Mouse (Mus musculus): Measurements from ENCODE around the gene Creb3l2.
A peak's percentile ranks its signal among the peaks of the same experiment; 100 is the strongest.

Gene Creb3l2

DNA sequence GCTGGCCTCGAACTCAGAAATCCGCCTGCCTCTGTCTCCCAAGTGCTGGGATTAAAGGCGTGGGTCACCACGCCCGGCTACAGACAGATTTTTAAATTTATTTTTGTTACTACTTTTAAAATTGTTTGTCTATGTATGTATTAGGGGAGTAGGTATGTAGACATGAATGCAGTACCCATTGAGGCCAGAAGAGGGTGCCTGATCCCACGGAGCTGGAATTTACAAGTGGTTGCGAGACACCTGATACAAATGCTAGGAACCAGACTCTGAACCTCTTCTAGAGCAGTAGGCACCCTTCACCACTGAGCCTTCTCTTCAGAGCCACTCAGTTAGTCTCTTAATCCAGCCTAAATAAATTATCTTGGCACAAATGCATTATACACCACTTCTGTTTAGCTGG, 70.6 kb downstream of the Creb3l2 start:
- no peak for DNase-seq (ENCODE audit: low spot score in 2 of 2)

DNA sequence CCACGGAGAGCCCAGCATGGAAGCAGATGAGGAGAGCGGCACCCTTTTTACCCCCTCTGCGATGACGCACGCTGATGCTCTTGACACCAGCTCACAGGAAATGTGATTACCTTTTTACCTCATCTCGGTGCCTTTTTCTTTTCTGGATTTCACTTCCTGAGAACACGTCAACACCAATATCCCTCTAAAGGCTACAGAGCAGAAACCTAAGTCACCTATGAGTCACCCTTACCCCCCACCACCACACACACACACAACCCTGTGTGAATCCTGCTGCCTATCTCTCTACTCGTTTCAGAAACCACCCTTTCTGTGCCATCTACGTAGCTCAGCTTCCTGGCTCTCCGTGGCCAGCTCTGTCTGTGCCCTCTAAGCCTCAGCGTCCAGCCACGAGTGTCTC, 71.4 kb downstream of the Creb3l2 start:
- DNase-seq (ENCODE audit: low spot score in 2 of 2), result no peak

DNA sequence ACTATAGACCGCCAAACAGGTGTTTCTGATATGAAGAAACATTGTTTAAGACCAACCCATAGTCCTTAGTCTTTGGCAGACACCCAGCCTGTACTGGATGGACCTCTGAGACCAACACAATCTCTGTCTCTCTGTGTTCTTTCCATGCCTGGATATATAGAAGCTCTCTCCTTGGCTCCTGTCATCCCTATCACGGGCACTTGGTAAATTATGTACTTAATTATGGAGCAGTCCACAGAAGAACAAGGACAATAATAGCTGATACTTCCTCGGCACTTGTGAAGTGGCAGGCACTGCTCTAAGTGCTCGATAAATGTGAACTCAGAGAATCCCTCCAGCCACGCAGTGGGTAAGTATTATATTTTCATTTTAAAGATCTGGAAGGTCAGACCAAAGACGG, 72.2 kb downstream of the Creb3l2 start:
- DNase-seq (ENCODE audit: low spot score in 2 of 2), result no peak

DNA sequence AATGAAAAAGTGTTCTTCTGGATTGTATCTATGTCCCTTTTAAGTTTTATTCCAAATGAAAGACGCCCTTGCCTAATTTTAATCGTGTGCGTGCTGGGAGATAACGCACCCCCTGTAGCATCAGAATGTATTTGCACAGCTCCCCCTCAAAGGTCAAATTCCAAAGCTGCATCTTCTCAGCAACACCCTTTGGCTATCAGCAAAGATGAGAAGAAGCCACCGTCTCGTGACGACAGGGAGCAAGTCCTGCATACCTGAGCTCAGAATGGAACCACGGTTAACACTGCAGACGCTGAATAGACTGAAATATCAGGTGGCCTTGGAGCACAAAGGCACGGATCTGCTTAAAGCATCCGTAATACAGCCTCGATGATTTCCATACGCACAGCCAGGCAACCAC, 73.7 kb downstream of the Creb3l2 start:
- DNase-seq (ENCODE audit: low spot score in 2 of 2), result no peak

DNA sequence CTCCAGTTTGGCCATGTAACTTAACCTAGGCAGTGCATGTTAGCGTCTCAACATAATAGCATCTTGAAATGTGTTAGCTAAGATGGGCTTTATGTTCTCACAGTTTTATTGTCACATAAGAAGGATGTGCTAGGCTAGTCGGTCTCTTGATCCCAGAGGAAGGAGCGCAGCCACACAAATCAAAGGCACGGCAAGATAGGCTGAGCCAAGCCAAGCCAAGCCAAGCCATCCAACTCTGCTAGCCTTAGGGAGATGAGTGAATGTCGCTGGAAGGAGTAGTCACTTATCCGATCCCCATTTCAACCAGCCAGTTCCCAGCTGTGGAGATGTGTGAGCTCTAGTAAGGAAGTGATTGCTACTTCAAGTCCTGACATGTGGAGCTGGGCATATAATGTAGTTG, 75.0 kb downstream of the Creb3l2 start:
- no peak for DNase-seq (ENCODE audit: low spot score in 2 of 2)

DNA sequence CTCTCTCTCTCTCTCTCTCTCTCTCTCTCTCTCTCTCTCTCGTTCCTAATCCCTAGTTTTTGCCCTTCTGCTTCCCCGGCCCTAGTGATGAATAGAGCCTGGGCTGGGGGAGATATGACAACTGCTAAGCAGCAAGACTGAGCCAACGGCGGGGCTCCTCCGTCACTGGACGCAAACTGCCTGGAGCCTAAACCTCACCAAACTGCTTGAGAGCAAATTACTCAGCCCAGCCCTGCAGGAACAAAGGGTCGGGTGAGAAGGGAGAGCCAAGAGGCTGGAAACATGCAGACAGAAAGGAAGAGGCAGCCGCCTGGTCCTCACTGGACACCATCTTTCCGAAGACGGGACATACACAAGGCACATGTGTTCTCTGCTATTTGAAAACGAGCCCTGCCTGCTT, 76.8 kb downstream of the Creb3l2 start:
- DNase-seq (ENCODE audit: low spot score in 2 of 2), result no peak

DNA sequence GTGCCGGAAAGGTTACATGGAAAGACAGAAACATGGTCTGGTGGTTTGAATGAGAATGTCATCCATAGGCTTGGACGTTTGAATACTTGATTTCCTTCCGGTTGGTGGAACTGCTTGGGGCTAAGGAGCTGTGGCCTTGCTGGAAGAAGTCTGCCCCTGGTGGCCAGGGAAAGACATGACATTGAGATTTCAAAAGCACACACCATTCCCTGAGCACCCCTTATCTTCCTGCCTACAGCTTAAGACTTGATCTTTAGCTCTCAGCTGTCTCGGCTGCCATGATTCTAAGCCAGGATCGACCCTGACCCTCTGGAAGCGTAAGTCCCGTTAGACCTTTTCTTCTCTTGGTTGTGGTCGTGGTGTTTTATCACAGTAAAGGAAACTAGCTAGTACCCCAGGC, 77.6 kb downstream of the Creb3l2 start:
- no peak for DNase-seq (ENCODE audit: low spot score in 2 of 2)

DNA sequence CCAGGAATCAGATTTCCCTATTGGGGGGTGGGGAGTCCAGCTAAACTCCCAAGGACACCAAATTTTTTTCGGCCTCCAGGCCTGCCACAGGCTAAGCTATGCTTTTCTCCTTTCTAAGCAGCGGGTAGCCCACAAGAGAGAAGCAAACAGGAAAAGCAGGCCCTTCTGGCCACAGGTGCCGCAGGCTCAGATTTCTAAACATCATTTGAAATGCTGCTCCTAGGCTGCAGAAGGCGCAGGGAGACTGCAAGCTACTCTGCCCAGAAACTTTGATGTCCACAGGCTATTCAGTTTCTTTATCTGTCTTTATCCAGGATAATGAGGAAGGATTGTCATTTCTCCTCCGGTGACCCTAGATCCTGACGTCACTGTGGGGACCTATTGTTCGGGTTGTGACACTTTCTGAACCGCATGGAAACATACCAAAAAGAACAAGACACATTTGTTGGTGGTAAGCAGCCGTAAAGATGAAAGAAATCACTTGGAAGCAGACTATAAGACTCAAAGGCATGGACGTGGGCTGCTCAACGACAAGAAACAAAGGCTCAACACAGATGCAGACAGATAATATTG, 81.0 kb downstream of the Creb3l2 start:
- DNase-seq (ENCODE audit: low spot score in 2 of 2), result peak in 1 of 2 experiments; percentile 26

DNA sequence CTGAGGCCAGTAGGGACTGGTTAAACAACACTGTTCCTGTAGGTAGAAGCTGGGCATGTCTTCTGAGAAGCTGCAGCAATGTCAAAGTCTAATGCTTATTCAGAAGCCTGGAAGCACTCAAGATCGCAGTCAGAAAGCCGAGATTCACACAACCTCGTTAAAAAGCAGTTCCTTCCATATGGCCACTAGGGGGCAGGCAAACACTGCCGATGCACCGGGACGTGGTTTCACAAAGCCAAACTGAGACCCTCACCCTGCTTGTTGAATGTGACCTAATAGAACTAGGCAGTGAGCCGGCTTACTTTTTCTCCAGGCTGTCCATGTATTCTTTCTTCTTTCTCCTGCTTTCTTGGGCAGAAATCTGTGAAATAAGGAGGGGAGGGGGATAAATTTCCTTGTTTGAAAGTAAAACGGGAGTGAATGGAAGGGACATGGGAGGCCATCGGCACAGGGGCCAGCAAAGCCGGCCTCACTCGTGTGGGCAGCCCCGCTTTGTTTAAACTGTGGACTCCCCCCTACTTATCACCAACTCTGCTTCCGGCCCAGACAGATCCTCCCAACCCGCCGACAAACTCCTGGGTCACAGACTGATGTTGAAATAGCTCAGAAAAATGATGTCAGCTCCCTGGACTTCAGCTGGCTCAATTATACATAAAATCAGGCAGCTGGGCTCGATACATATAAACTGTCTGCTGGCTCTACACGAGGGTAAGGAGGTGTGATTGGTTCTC, 87.3 kb downstream of the Creb3l2 start:
- DNase-seq (ENCODE audit: low spot score in 2 of 2), result peak; percentile 41 to 63

DNA sequence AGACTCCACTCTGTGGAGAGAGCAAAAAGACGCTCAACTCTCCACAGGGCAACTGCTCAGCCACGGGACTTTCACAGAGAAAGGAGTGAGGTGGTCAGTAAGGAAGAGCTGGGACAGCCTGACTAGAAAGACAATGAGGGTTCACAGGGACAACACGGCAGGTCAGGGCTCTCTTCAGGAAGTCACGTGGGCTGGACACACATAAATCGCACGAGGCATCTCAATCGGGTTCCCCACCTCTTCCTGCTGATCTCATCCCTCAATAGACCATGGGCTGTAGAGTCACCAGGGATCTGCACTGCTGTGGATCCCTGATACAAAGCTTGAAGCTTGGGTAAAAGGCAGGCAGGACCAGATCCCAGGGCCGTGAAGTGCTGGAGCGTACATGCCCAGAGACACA, 88.3 kb downstream of the Creb3l2 start:
- DNase-seq (ENCODE audit: low spot score in 2 of 2), result no peak

DNA sequence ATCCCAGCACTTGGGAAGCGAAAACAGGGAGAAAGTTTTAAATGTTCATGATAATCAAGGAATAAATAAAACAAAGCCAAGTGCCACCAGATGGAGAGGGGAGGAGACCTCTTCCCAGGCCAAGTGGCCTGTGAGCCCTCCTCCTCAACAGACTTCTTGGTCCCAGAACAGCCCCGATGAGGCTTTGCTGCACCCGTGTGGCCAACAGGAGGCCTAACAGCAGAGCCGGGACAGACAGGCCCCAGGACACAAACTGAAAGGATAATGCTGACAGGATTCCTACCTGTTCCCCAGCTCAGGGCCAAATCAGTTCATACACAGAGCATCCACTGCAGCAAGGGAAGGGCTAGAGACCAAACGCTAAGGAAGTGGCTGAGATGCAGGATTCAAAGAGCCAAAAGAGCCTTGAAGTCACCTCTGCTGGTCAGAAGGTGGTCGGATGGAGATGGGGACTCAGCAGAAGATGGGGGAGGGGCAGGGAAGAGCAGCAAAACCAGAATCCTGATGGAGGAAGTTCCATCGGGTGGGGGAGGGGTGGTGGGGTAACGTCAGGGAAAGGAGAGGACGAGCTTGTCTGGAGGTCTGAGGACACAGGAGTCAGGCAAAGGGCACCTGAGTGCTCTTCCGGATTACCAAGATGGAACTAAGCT, 90.1 kb downstream of the Creb3l2 start:
- DNase-seq (ENCODE audit: low spot score in 2 of 2), result peak; percentile 42 to 44

DNA sequence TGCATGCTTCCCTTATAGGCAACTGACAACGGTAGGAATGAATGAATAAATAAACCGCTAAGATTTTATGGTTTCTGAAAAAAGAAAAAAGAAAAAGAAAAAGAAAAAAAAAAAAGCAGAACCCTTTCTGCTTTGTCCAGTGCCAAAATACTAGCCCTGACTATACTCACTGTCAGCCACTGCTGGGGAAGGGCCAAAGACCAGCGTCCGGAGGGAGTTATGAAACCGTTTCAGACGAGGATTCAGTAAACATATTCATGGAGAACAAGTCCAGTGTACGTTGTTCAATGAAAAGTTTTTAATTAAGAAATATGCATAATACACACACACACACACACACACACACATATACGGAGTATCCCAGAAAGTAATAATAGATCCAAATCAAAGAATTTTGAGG, 91.6 kb downstream of the Creb3l2 start:
- DNase-seq (ENCODE audit: low spot score in 2 of 2), result peak in 1 of 2 experiments; percentile 57

DNA sequence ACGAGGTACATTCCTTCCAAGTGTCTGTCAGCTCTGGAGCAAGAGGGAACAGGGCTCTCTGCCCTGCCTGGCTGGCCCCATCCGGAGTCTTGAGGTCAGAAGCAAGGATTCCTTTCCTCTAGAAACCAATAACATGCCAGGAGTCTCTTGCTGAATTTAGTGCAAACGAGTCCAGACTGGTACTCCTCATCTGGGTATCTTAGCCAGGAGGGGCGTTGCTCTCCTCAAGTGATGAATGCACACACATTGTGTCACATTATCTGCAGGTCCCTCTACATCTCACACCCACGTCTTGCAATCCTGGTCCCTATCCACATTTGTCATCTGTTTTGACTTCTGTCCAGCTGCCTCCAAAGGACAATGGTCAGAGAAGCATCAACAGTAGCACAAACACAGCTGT, 94.3 kb downstream of the Creb3l2 start:
- no peak for DNase-seq (ENCODE audit: low spot score in 2 of 2)

DNA sequence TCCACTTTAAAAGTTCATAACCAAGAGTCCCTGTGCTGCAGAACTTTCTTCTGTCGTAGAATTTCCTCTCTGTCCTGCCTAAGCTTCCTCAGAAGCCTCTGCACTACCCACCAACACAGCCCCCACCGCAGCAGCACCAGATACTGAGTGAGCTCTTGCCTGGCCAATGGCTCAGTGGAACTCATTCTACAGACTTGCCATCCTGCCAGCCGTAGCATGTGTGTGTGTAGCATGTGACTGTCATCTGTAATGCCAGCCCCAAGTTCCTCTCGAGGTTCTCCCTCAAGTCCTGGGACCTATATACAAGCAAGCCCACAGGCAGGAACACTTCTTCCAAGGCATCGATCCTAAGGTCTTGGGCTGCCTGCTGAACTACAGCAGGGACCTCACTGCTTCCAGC, 103.9 kb downstream of the Creb3l2 start:
- no peak for DNase-seq (ENCODE audit: low spot score in 2 of 2)

DNA sequence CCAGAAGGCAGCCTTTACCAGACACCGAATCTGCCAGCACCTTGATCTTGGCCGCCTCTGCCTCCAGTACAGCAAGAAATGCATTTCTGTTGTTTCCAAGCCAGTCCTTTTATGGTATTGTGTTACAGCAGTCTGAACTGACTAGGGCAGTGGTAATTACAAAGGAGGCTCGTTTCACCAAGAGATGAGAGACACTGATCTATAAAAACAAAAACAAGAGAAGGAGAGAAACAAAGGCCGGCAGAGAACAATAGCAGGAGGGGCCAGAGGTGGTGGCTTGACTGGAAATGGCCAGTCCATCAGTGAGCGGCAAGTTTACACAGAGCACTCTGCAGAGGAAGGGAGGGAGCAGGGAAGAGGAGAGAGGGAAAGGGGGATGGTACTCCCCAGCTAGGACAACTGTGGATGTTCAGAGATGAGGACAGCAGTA, 105.1 kb downstream of the Creb3l2 start:
- no peak for DNase-seq (ENCODE audit: low spot score in 2 of 2)

DNA sequence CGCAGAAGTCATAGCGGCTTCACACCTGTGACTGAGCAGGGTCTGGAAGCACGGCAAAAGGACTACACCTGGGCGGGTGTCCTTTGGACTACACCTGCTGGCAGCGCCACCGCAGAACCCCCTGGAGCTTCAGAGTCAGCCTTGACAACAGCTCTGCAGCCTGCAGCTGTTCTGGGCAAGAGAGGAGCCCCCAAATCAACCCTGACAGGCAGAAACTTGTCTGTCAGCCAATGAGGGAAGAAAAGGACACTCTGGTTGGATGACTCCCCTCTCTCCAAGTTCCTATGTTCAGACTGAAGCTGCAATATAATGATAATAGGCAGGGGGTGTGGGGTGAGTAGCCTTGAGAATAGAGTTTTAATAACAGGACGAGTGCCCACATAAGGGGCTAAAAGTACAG, 105.6 kb downstream of the Creb3l2 start:
- DNase-seq (ENCODE audit: low spot score in 2 of 2), result no peak

DNA sequence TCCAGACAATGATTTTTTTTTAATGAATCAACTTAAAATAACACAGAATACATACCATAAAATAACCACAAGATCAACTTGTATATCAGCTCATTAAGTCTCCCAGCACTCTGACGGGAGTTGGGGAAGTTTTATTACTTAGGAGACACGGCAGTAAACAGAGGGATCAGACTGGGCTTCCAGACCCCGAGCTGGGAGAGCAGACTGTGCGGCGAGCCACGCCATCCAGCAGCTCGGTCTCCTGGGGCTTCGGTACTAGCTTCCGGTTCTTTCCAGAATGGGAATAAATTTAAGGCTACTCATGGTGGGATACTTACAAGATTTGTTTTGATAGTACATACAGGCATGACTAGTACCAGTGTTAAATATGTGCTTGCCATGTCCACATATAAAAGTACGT, 109.1 kb downstream of the Creb3l2 start:
- DNase-seq (ENCODE audit: low spot score in 2 of 2), result no peak

DNA sequence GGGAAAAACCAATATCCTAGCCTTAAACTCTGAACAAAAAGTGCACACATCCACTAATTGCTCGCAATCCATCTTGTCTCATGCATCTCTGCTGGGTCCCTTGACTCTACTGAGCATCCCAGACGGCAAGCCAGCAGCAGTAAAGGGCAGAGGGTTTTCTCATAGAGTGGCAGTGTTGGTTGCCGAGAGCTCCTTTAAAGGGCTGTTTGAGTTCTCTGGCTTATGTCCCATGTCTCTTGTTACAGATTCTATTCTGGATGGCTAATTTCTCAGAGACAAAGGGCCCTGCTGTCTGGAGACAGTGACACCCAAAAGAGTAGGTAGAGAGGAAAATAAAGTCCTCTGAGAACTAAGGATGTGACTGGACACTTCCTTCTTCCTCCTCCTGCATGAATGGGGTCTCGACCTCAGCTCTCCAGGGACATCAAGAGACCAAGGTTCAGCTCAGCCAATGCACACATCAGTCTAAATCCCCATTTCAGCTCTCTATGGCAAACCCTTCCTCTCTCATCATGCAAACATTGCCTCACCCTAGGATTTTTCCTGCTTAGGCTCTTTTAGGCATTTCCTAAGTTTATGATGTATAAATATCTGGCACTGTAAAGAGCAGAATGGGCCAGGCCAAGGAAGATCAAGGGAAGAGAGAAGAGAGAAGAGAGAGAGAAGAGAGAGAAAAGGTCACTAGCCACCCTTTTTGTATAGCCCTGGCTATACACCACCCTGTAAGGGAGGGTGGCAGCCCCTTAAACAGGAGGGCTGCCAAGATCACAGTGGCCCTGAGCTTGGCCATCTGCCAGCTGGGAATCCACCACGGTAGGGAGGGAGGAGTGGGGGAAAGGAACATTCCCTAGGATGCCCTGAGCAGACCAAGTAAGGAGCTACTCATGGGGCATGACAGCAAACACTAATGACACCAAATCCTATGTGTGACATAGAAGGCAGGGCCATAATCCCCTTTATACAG, 111.8 kb downstream of the Creb3l2 start:
- DNase-seq (ENCODE audit: low spot score in 2 of 2), result no peak

DNA sequence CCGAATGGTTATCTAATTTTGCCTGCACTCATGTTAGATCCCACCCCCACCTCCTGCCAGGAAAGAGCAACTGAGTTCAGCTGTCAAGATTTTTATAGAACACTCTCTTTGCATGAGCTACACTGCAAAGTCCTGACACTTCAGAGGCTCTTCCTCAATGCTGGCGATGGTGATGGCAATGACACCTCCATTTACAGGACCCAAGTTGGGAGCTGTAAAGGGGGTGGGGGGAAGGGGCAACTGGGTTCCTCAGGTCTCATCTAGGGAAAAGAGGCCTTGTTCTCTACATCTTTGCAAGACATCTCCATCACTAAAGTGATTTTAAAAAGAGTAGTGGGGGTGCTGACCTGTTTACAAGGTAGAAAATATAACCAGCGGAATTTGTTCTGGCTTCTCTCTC, 112.6 kb downstream of the Creb3l2 start:
- no peak for DNase-seq (ENCODE audit: low spot score in 2 of 2)

DNA sequence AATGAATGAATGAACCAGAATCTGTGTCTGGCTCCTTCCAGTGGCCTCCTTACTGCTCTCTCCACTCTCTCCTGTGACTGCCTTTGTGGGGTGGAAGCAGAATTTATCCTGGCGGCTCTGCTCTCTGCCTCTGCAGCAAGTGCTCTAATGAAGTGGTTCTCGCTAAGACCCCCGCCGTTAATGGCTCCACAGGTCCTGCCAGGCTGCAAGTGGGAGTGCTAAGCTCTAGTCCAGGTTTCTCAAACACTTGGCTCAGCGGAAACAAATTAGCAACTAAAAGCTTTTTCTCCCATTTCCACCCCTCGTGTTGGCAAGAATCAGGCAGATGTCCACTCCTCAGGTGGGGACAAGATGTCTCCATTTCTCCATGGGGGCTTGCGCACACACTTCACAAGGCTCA, 113.3 kb downstream of the Creb3l2 start:
- no peak for DNase-seq (ENCODE audit: low spot score in 2 of 2)

DNA sequence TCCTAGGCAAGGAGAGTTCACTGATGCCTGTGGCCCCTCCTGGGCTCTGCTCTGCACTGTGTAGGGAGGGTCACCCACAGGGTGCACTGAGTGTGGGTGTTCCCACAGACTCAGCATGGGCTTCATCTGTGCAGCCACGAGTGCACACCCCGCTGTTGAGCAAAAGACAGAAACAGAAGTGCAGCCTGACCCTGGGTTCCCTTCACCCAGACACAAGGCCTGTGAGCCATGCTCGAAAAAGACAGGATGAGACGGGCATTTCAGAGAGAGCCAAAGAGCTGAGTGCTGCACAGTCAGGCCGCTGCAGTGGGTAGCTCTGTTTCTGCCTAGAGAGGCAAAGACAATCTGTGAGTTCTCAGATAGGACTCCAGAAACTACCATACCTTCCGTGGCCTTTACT, 114.4 kb downstream of the Creb3l2 start:
- DNase-seq (ENCODE audit: low spot score in 2 of 2), result no peak

DNA sequence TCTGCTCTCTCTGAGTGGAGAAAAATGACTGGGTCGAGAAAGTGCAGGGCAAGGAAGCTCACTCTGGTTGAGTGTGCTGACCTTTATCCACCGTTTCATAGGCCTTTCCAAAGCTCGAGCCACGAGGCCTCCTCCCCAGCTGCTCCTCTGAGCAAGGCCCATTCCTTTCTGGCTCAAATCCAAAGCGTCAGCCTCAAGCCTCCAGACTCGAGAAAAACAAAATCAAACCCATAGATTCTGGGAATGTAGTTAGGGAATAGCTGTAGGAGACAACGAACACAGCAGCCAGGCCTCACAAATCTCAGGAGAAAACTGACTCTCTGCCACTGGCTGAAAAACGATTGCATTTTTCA, 115.4 kb downstream of the Creb3l2 start:
- DNase-seq (ENCODE audit: low spot score in 2 of 2), result peak in 1 of 2 experiments; percentile 17

Data from urinary bladder, postnatal 36 days (tissue).